Mouse (Mus musculus): ENCODE data around the gene Pkig. TPM values are rescaled to one million over a fixed set of nuclear protein-coding genes. Genes with fewer than 3 reads are reported as not detected.
"Not testable (repeated sequence)": the region's sequence is repeated elsewhere in the genome, so short reads cannot be mapped to it uniquely, and the experiment has no call there.

Pkig gene
- polyA plus RNA-seq, 1 experiment from 2014 or later: 249 TPM

- Histone ChIP-seq H3K4me1 (ENCODE audit: control insufficient read depth, insufficient read depth, low read length) (no peaks in the 10 kb centered on the region), H3K9ac (ENCODE audit: low read depth, low read length) (no peak overlapping the region), H3K27me3 (ENCODE audit: control insufficient read depth, insufficient read depth, low read length) (no peaks in the 10 kb centered on the region), H3K36me3 (ENCODE audit: control insufficient read depth, insufficient read depth, low read length) (peaks cover 47% of the 10 kb centered on the region), H3K4me2 (no peak overlapping the region), H3K9me3 (replicated peaks; ENCODE audit: control insufficient read depth, low read length) (no peaks in the 10 kb centered on the region), H3K27ac (ENCODE audit: low read depth, low read length) (no peak overlapping the region), H3K4me3 (ENCODE audit: low read depth, low read length) (no peak overlapping the region)
- 71% methylated on average over 3 of the region's 3 CpGs for WGBS (ENCODE audit: insufficient replicate concordance)
- ATAC-seq (replicated peaks; ENCODE audit: insufficient number of reproducible peaks, low FRiP score, low TSS enrichment): no peak
Observed at GRCm38 (mm10) chr2:163617232-163617863, 40.8 kb upstream of the Pkig start.

- H3K4me2 ChIP-seq: no peak overlapping the region
- no peak overlapping the region for H3K9ac ChIP-seq (ENCODE audit: low read depth, low read length)
- no peaks in the 10 kb centered on the region for H3K4me1 ChIP-seq (ENCODE audit: control insufficient read depth, insufficient read depth, low read length)
- no peak overlapping the region for H3K27ac ChIP-seq (ENCODE audit: low read depth, low read length)
- H3K27me3 ChIP-seq (ENCODE audit: control insufficient read depth, insufficient read depth, low read length): no peaks in the 10 kb centered on the region
- no peak overlapping the region for H3K4me3 ChIP-seq (ENCODE audit: low read depth, low read length)
- H3K36me3 ChIP-seq (ENCODE audit: control insufficient read depth, insufficient read depth, low read length): peaks cover 47% of the 10 kb centered on the region
- ATAC-seq (replicated peaks; ENCODE audit: insufficient number of reproducible peaks, low FRiP score, low TSS enrichment): no peak
- WGBS (ENCODE audit: insufficient replicate concordance): 88% methylated on average over 4 of the region's 4 CpGs
- no peaks in the 10 kb centered on the region for H3K9me3 ChIP-seq (replicated peaks; ENCODE audit: control insufficient read depth, low read length)
Observed at GRCm38 (mm10) chr2:163617874-163618273, 40.3 kb upstream of the Pkig start.

GRCm38 (mm10) chr2:163620451-163620850 lies 37.7 kb upstream of the Pkig start:
- H3K9ac ChIP-seq (ENCODE audit: low read depth, low read length): no peak overlapping the region
- no peak for ATAC-seq (replicated peaks; ENCODE audit: insufficient number of reproducible peaks, low FRiP score, low TSS enrichment)
- H3K4me3 ChIP-seq (ENCODE audit: low read depth, low read length): no peak overlapping the region
- H3K9me3 ChIP-seq (replicated peaks; ENCODE audit: control insufficient read depth, low read length): no peaks in the 10 kb centered on the region
- no peak overlapping the region for H3K27ac ChIP-seq (ENCODE audit: low read depth, low read length)
- H3K4me2 ChIP-seq: no peak overlapping the region
- H3K4me1 ChIP-seq (ENCODE audit: control insufficient read depth, insufficient read depth, low read length): no peaks in the 10 kb centered on the region
- H3K27me3 ChIP-seq (ENCODE audit: control insufficient read depth, insufficient read depth, low read length): no peaks in the 10 kb centered on the region
- WGBS (ENCODE audit: insufficient replicate concordance): 90% methylated on average over 8 of the region's 8 CpGs
- H3K36me3 ChIP-seq (ENCODE audit: control insufficient read depth, insufficient read depth, low read length): peaks cover 28% of the 10 kb centered on the region

DNA sequence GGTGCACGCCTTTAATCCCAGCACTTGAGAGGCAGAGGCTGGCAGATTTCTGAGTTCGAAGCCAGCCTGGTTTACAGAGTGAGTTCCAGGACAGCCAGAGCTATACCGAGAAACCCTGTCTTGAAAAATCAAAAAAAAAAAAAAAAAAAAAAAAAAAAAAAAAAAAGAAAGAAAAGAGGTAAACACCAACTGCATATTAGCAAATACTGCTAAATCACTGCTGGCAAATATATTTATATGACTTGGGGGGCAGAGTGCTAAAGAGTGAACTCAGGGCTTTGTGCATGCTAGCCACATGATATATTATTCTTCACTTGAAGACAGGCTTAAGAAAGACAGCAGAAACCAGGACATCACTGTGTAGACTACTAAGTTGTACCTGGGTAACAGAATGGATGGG lies 36.8 kb upstream of the Pkig start:
- peaks cover 33% of the 10 kb centered on the region for H3K36me3 ChIP-seq (ENCODE audit: control insufficient read depth, insufficient read depth, low read length)
- H3K9me3 ChIP-seq (replicated peaks; ENCODE audit: control insufficient read depth, low read length); H3K4me2 ChIP-seq; H3K4me1 ChIP-seq (ENCODE audit: control insufficient read depth, insufficient read depth, low read length); H3K27me3 ChIP-seq (ENCODE audit: control insufficient read depth, insufficient read depth, low read length); ATAC-seq (replicated peaks; ENCODE audit: insufficient number of reproducible peaks, low FRiP score, low TSS enrichment); H3K27ac ChIP-seq (ENCODE audit: low read depth, low read length); H3K4me3 ChIP-seq (ENCODE audit: low read depth, low read length); H3K9ac ChIP-seq (ENCODE audit: low read depth, low read length): not testable (repeated sequence)
- WGBS (ENCODE audit: insufficient replicate concordance): 96% methylated on average over 3 of the region's 3 CpGs

DNA sequence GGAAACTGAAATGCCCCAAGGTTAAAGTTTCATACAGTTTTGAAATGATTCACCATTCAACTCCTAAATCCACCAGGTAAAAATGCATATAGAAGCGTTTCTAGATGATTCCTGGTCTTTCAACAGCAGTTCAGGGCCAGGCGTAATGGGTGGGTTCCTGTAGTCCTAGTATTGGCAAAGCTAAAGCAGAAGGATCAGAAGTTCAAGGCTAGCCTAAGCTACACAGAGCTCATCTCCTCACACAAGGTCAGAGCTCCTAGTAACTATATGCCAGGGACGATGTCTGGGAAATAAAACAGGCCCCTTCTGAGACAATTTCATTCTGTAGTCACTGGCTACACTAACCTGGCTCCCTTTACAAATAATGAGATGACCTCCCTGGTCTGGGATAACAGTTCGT lies 27.0 kb upstream of the Pkig start:
- no peaks in the 10 kb centered on the region for H3K27me3 ChIP-seq (ENCODE audit: control insufficient read depth, insufficient read depth, low read length)
- H3K4me2 ChIP-seq: no peak overlapping the region
- no peak overlapping the region for H3K27ac ChIP-seq (ENCODE audit: low read depth, low read length)
- no peak overlapping the region for H3K4me3 ChIP-seq (ENCODE audit: low read depth, low read length)
- 95% methylated on average over 4 of the region's 4 CpGs for WGBS (ENCODE audit: insufficient replicate concordance)
- ATAC-seq (replicated peaks; ENCODE audit: insufficient number of reproducible peaks, low FRiP score, low TSS enrichment): no peak
- H3K36me3 ChIP-seq (ENCODE audit: control insufficient read depth, insufficient read depth, low read length): peaks cover 52% of the 10 kb centered on the region
- H3K9me3 ChIP-seq (replicated peaks; ENCODE audit: control insufficient read depth, low read length): no peaks in the 10 kb centered on the region
- no peak overlapping the region for H3K9ac ChIP-seq (ENCODE audit: low read depth, low read length)
- no peaks in the 10 kb centered on the region for H3K4me1 ChIP-seq (ENCODE audit: control insufficient read depth, insufficient read depth, low read length)

GRCm38 (mm10) chr2:163631715-163632114 lies 26.5 kb upstream of the Pkig start:
- H3K4me1 ChIP-seq (ENCODE audit: control insufficient read depth, insufficient read depth, low read length): no peaks in the 10 kb centered on the region
- H3K27ac ChIP-seq (ENCODE audit: low read depth, low read length): no peak overlapping the region
- H3K36me3 ChIP-seq (ENCODE audit: control insufficient read depth, insufficient read depth, low read length): peaks cover 47% of the 10 kb centered on the region

GRCm38 (mm10) chr2:163634211-163634610 lies 24.0 kb upstream of the Pkig start:
- Histone ChIP-seq H3K36me3 (ENCODE audit: control insufficient read depth, insufficient read depth, low read length) (peaks cover 28% of the 10 kb centered on the region), H3K9ac (ENCODE audit: low read depth, low read length) (no peak overlapping the region), H3K4me1 (ENCODE audit: control insufficient read depth, insufficient read depth, low read length) (peaks cover 21% of the 10 kb centered on the region), H3K4me3 (ENCODE audit: low read depth, low read length) (no peak overlapping the region), H3K4me2 (no peak overlapping the region), H3K27ac (ENCODE audit: low read depth, low read length) (no peak overlapping the region), H3K27me3 (ENCODE audit: control insufficient read depth, insufficient read depth, low read length) (no peaks in the 10 kb centered on the region), H3K9me3 (replicated peaks; ENCODE audit: control insufficient read depth, low read length) (no peaks in the 10 kb centered on the region)
- no peak for ATAC-seq (replicated peaks; ENCODE audit: insufficient number of reproducible peaks, low FRiP score, low TSS enrichment)
- WGBS (ENCODE audit: insufficient replicate concordance): 90% methylated on average over 2 of the region's 2 CpGs

More at GRCm38 (mm10) chr2:163631715-163632114, 26.5 kb upstream of the Pkig start:
- Histone ChIP-seq H3K9ac (ENCODE audit: low read depth, low read length) (no peak overlapping the region), H3K4me2 (no peak overlapping the region), H3K4me3 (ENCODE audit: low read depth, low read length) (no peak overlapping the region), H3K9me3 (replicated peaks; ENCODE audit: control insufficient read depth, low read length) (no peaks in the 10 kb centered on the region), H3K27me3 (ENCODE audit: control insufficient read depth, insufficient read depth, low read length) (no peaks in the 10 kb centered on the region)
- WGBS (ENCODE audit: insufficient replicate concordance): 89% methylated on average over 2 of the region's 2 CpGs
- ATAC-seq (replicated peaks; ENCODE audit: insufficient number of reproducible peaks, low FRiP score, low TSS enrichment): no peak

- no peak for ATAC-seq (replicated peaks; ENCODE audit: insufficient number of reproducible peaks, low FRiP score, low TSS enrichment)
- Histone ChIP-seq H3K4me1 (ENCODE audit: control insufficient read depth, insufficient read depth, low read length) (peaks cover 36% of the 10 kb centered on the region), H3K4me3 (ENCODE audit: low read depth, low read length) (no peak overlapping the region), H3K27ac (ENCODE audit: low read depth, low read length) (no peak overlapping the region), H3K9ac (ENCODE audit: low read depth, low read length) (no peak overlapping the region), H3K4me2 (no peak overlapping the region), H3K27me3 (ENCODE audit: control insufficient read depth, insufficient read depth, low read length) (no peaks in the 10 kb centered on the region), H3K36me3 (ENCODE audit: control insufficient read depth, insufficient read depth, low read length) (peaks cover 22% of the 10 kb centered on the region), H3K9me3 (replicated peaks; ENCODE audit: control insufficient read depth, low read length) (no peaks in the 10 kb centered on the region)
- WGBS (ENCODE audit: insufficient replicate concordance): 94% methylated on average over 2 of the region's 2 CpGs
Observed at GRCm38 (mm10) chr2:163636057-163636456, 22.1 kb upstream of the Pkig start.

GRCm38 (mm10) chr2:163637655-163638266 lies 20.4 kb upstream of the Pkig start:
- H3K4me1 ChIP-seq (ENCODE audit: control insufficient read depth, insufficient read depth, low read length): peaks cover 47% of the 10 kb centered on the region
- 13% methylated on average over 5 of the region's 5 CpGs for WGBS (ENCODE audit: insufficient replicate concordance)
- H3K36me3 ChIP-seq (ENCODE audit: control insufficient read depth, insufficient read depth, low read length): peaks cover 11% of the 10 kb centered on the region
- ATAC-seq (replicated peaks; ENCODE audit: insufficient number of reproducible peaks, low FRiP score, low TSS enrichment): no peak
- H3K27me3 ChIP-seq (ENCODE audit: control insufficient read depth, insufficient read depth, low read length): no peaks in the 10 kb centered on the region
- no peaks in the 10 kb centered on the region for H3K9me3 ChIP-seq (replicated peaks; ENCODE audit: control insufficient read depth, low read length)
- H3K4me2 ChIP-seq: peak overlapping the region; percentile 32
- no peak overlapping the region for H3K9ac ChIP-seq (ENCODE audit: low read depth, low read length)
- H3K4me3 ChIP-seq (ENCODE audit: low read depth, low read length): no peak overlapping the region
- peak overlapping the region; percentile 65 for H3K27ac ChIP-seq (ENCODE audit: low read depth, low read length)

Measured in heart, embryonic 11.5 days (tissue).